Mouse (Mus musculus): ENCODE results near the gene Map4k4. TPM values are rescaled to one million over a fixed set of nuclear protein-coding genes. Genes with fewer than 3 reads are reported as not detected.
A peak's percentile ranks its signal among the peaks of the same experiment; 100 is the strongest.

Map4k4 gene
- polyA plus RNA-seq, 1 experiment: 22.8 TPM

- TF ChIP-seq GATA1 (IDR thresholded peaks at IDR 0.05; ENCODE audit: borderline replicate concordance, low read length) (no peak), FLI1 (IDR thresholded peaks at IDR 0.05; ENCODE audit: low read length) (no peak)
- Histone ChIP-seq H3K9me3 (no peaks in the 10 kb centered on the region), H3K4me1 (peaks cover 65% of the 10 kb centered on the region), H3K36me3 (replicated peaks; ENCODE audit: low read length) (peaks cover 88% of the 10 kb centered on the region), H3K4me3 (replicated peaks) (peak overlapping the region; percentile 64), H3K27me3 (replicated peaks) (no peaks in the 10 kb centered on the region)
Observed at GRCm38 (mm10) chr1:39981970-39982369, 81.3 kb downstream of the Map4k4 start.

DNA sequence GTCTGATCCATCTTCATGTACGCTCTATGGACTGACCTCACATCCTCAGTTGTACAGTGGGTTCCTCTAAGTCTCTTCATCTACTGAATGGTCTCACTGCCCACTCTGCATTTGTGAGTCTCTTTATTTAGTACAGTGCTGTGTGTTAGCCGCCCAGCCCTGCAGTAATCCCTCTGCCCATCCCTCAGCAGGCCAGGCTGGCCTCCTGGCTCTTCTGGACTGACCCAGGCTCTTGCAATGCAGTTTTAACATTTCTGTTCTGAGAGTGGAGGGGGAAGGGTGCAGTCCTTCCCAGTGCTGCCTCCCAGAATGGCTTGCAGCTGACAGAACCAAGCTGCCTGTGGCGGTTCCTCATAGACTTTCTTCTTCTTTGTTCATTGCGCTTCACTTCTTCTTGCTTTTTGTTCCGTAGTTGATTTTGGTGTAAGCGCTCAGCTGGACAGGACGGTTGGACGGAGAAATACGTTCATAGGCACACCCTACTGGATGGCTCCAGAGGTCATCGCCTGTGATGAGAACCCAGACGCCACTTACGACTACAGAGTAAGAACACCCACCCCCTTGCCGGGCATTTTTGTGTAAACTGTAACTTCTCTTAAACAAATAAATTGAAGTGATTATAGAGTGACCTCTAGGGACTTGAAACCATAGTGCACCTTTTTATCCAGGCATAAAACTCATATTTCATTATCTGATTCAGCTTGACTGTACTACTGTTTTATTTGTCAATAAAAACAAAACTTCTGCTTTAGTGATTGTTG is 82.2 kb downstream of the Map4k4 start:
- TF ChIP-seq GATA1 (IDR thresholded peaks at IDR 0.05; ENCODE audit: borderline replicate concordance, low read length) (no peak), FLI1 (IDR thresholded peaks at IDR 0.05; ENCODE audit: low read length) (no peak)
- Histone ChIP-seq H3K4me1 (peaks cover 63% of the 10 kb centered on the region), H3K27me3 (replicated peaks) (no peaks in the 10 kb centered on the region), H3K36me3 (replicated peaks; ENCODE audit: low read length) (peaks cover 88% of the 10 kb centered on the region), H3K4me3 (replicated peaks) (no peak overlapping the region), H3K9me3 (no peaks in the 10 kb centered on the region)

GRCm38 (mm10) chr1:39984331-39984730 is 83.6 kb downstream of the Map4k4 start:
- no peak for TF ChIP-seq FLI1 (IDR thresholded peaks at IDR 0.05; ENCODE audit: low read length)
- Histone ChIP-seq H3K9me3 (no peaks in the 10 kb centered on the region), H3K27me3 (replicated peaks) (no peaks in the 10 kb centered on the region), H3K4me3 (replicated peaks) (peak overlapping the region; percentile 30), H3K4me1 (peaks cover 53% of the 10 kb centered on the region), H3K36me3 (replicated peaks; ENCODE audit: low read length) (peaks cover 88% of the 10 kb centered on the region)

DNA sequence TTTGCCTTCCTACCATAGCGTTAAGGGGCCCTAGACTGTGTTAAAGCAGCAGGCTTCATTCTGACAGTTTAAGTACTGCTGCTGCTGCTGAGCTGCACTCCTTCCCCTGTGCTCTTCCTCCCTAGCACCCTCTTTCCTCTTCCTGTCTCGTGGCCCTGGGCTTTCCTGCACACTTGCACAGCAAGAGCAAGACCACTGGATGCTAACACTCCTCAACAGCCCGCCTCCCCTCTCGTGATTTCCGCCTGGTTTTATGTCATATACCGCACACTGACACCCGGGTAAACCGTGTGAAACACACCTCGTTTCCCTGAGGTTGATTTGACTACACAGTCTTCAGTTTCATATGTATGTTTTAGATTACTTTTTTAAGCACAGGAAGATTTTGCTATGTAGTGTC is 86.1 kb downstream of the Map4k4 start:
- peaks cover 30% of the 10 kb centered on the region for H3K4me1 ChIP-seq
- H3K4me3 ChIP-seq (replicated peaks): peak overlapping the region; percentile 33
- peaks cover 90% of the 10 kb centered on the region for H3K36me3 ChIP-seq (replicated peaks; ENCODE audit: low read length)
- TF ChIP-seq GATA1 (IDR thresholded peaks at IDR 0.05; ENCODE audit: borderline replicate concordance, low read length) (no peak), FLI1 (IDR thresholded peaks at IDR 0.05; ENCODE audit: low read length) (no peak)
- no peaks in the 10 kb centered on the region for H3K27me3 ChIP-seq (replicated peaks)
- no peaks in the 10 kb centered on the region for H3K9me3 ChIP-seq

DNA sequence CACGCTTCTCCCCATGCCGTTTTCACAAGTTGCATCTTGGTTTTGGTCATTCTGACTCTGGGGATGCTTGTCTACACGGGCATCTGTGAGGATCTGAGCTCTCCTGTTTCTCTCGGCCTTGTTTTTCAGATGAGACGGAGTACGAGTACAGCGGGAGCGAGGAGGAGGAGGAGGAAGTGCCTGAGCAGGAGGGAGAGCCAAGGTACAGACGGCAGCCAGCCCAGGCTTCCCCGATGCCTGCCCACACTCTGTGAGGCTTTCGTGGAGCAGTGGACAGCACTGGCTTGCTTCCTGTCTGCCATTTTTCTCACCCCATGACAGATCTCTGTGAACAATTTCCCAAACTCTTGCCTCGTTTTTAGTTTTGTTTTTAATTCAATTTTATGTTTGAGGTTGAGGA is 88.1 kb downstream of the Map4k4 start:
- no peaks in the 10 kb centered on the region for H3K9me3 ChIP-seq
- H3K27me3 ChIP-seq (replicated peaks): no peaks in the 10 kb centered on the region
- no peak overlapping the region for H3K4me3 ChIP-seq (replicated peaks)
- peaks cover 91% of the 10 kb centered on the region for H3K36me3 ChIP-seq (replicated peaks; ENCODE audit: low read length)
- H3K4me1 ChIP-seq: peaks cover 17% of the 10 kb centered on the region
- TF ChIP-seq FLI1 (IDR thresholded peaks at IDR 0.05; ENCODE audit: low read length) (no peak), GATA1 (IDR thresholded peaks at IDR 0.05; ENCODE audit: borderline replicate concordance, low read length) (no peak)

GRCm38 (mm10) chr1:39990041-39990440 is 89.3 kb downstream of the Map4k4 start:
- no peak for TF ChIP-seq FLI1 (IDR thresholded peaks at IDR 0.05; ENCODE audit: low read length)
- no peak for TF ChIP-seq GATA1 (IDR thresholded peaks at IDR 0.05; ENCODE audit: borderline replicate concordance, low read length)
- Histone ChIP-seq H3K36me3 (replicated peaks; ENCODE audit: low read length) (peaks cover 91% of the 10 kb centered on the region), H3K4me1 (peaks cover 11% of the 10 kb centered on the region), H3K4me3 (replicated peaks) (no peak overlapping the region), H3K9me3 (no peaks in the 10 kb centered on the region), H3K27me3 (replicated peaks) (no peaks in the 10 kb centered on the region)

- H3K4me3 ChIP-seq (replicated peaks): no peak overlapping the region
- H3K4me1 ChIP-seq: no peaks in the 10 kb centered on the region
- no peaks in the 10 kb centered on the region for H3K9me3 ChIP-seq
- peaks cover 92% of the 10 kb centered on the region for H3K36me3 ChIP-seq (replicated peaks; ENCODE audit: low read length)
- TF ChIP-seq GATA1 (IDR thresholded peaks at IDR 0.05; ENCODE audit: borderline replicate concordance, low read length) (no peak), FLI1 (IDR thresholded peaks at IDR 0.05; ENCODE audit: low read length) (no peak)
- no peaks in the 10 kb centered on the region for H3K27me3 ChIP-seq (replicated peaks)
Observed at GRCm38 (mm10) chr1:39993921-39994320, 93.2 kb downstream of the Map4k4 start.

DNA sequence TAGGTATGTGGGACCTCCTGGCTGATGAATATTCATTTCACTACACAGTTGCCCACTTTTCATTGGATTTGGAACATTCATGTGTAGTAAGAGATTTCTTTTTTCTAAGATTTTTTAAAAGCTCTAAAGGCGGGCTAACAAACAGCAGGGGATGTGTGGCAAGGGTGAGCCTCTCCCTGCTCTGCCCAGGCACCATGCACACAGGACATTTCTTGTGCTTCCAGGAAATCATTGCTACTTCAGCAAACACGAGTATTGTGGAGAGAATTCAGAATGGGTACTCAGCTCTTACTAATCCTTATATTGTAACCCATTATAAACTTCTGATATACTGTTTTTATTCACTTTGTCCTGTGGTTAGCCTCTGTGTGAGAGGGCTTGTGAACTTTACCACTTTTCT is 94.9 kb downstream of the Map4k4 start:
- H3K36me3 ChIP-seq (replicated peaks; ENCODE audit: low read length): peaks cover 91% of the 10 kb centered on the region
- no peak for TF ChIP-seq FLI1 (IDR thresholded peaks at IDR 0.05; ENCODE audit: low read length)
- no peak for TF ChIP-seq GATA1 (IDR thresholded peaks at IDR 0.05; ENCODE audit: borderline replicate concordance, low read length)

GRCm38 (mm10) chr1:40000476-40000875 is 99.8 kb downstream of the Map4k4 start:
- Histone ChIP-seq H3K9me3 (no peaks in the 10 kb centered on the region), H3K4me1 (no peaks in the 10 kb centered on the region), H3K4me3 (replicated peaks) (no peak overlapping the region), H3K27me3 (replicated peaks) (no peaks in the 10 kb centered on the region), H3K36me3 (replicated peaks; ENCODE audit: low read length) (peaks cover 94% of the 10 kb centered on the region)
- TF ChIP-seq GATA1 (IDR thresholded peaks at IDR 0.05; ENCODE audit: borderline replicate concordance, low read length) (no peak), FLI1 (IDR thresholded peaks at IDR 0.05; ENCODE audit: low read length) (no peak)

More for the DNA sequence above, 94.9 kb downstream of the Map4k4 start:
- Histone ChIP-seq H3K27me3 (replicated peaks) (no peaks in the 10 kb centered on the region), H3K4me1 (no peaks in the 10 kb centered on the region), H3K4me3 (replicated peaks) (no peak overlapping the region), H3K9me3 (no peaks in the 10 kb centered on the region)

GRCm38 (mm10) chr1:40000899-40001298 is 100.2 kb downstream of the Map4k4 start:
- Histone ChIP-seq H3K36me3 (replicated peaks; ENCODE audit: low read length) (peaks cover 94% of the 10 kb centered on the region), H3K4me3 (replicated peaks) (no peak overlapping the region), H3K4me1 (no peaks in the 10 kb centered on the region; the same call in 1 of the 2 replicates), H3K27me3 (replicated peaks) (no peaks in the 10 kb centered on the region), H3K9me3 (no peaks in the 10 kb centered on the region)
- TF ChIP-seq FLI1 (IDR thresholded peaks at IDR 0.05; ENCODE audit: low read length) (no peak), GATA1 (IDR thresholded peaks at IDR 0.05; ENCODE audit: borderline replicate concordance, low read length) (no peak)

Data from megakaryocyte, embryonic 14.5 days (primary cell).